Mouse (Mus musculus): ENCODE measurements around the gene Apip. TPM values are rescaled to one million over a fixed set of nuclear protein-coding genes. Genes with fewer than 3 reads are reported as not detected.

Apip gene
- 65.9 and 74.8 TPM in 2 replicates for polyA plus RNA-seq (2016; fragmentation: Nextera tagmentation; extraction: Ambion mirVana)

GRCm38 (mm10) chr2:103073219-103073982, at the start of gene Apip, which contains the start of gene Pdhx:
TSS of gene Apip (plus strand) at chr2:103073675.
TSS of gene Pdhx (minus strand) at chr2:103073513.
- DNase-seq (ENCODE audit: low spot score), result peak; percentile 100
- H3K4me1 ChIP-seq, result peaks cover 20% of the 10 kb centered on the region
- peak within 1 kb of the TSS; percentile 88 for H3K4me3 ChIP-seq
- WGBS, result under 1% methylated on average over 55 of the region's 55 CpGs
- H3K9me3 ChIP-seq, result 0 out of 2 replicates have a peak, but pooled peaks cover 3% of the 10 kb centered on the region
- H3K27ac ChIP-seq (replicated peaks), result peak within 1 kb of the TSS; percentile 93
- H3K36me3 ChIP-seq (replicated peaks), result peaks cover 3% of the 10 kb centered on the region
- H3K27me3 ChIP-seq (replicated peaks; ENCODE audit: low read depth, poor library complexity, severe bottlenecking), result no peaks in the 10 kb centered on the region

- no peaks in the 10 kb centered on the region for H3K27me3 ChIP-seq (replicated peaks; ENCODE audit: low read depth, poor library complexity, severe bottlenecking)
- H3K36me3 ChIP-seq (replicated peaks), result peaks cover 37% of the 10 kb centered on the region
- H3K4me3 ChIP-seq, result no peak overlapping the region
- 87% methylated on average over 4 of the region's 4 CpGs for WGBS
- DNase-seq (ENCODE audit: low spot score), result no peak
- no peak overlapping the region for H3K27ac ChIP-seq (replicated peaks)
- H3K4me1 ChIP-seq, result no peaks in the 10 kb centered on the region
- no peaks in the 10 kb centered on the region for H3K9me3 ChIP-seq
Observed at GRCm38 (mm10) chr2:103037831-103038230, 35.6 kb upstream of the Apip start.

GRCm38 (mm10) chr2:103040896-103041295, 32.6 kb upstream of the Apip start:
- no peak for DNase-seq (ENCODE audit: low spot score)
- Histone ChIP-seq H3K4me1 (no peaks in the 10 kb centered on the region), H3K36me3 (replicated peaks) (peaks cover 32% of the 10 kb centered on the region), H3K27ac (replicated peaks) (no peak overlapping the region), H3K27me3 (replicated peaks; ENCODE audit: low read depth, poor library complexity, severe bottlenecking) (no peaks in the 10 kb centered on the region), H3K9me3 (no peaks in the 10 kb centered on the region), H3K4me3 (no peak overlapping the region)
- WGBS, result 93% methylated on average over 8 of the region's 8 CpGs

- Histone ChIP-seq H3K27me3 (replicated peaks; ENCODE audit: low read depth, poor library complexity, severe bottlenecking) (no peaks in the 10 kb centered on the region), H3K27ac (replicated peaks) (no peak overlapping the region), H3K36me3 (replicated peaks) (peaks cover 17% of the 10 kb centered on the region), H3K4me3 (no peak overlapping the region), H3K4me1 (no peaks in the 10 kb centered on the region), H3K9me3 (no peaks in the 10 kb centered on the region)
- WGBS, result 87% methylated on average over 2 of the region's 2 CpGs
- no peak for DNase-seq (ENCODE audit: low spot score)
Observed at GRCm38 (mm10) chr2:103045286-103045685, 28.2 kb upstream of the Apip start.

GRCm38 (mm10) chr2:103051937-103052893, 21.3 kb upstream of the Apip start:
- no peaks in the 10 kb centered on the region for H3K27me3 ChIP-seq (replicated peaks; ENCODE audit: low read depth, poor library complexity, severe bottlenecking)
- peaks cover 11% of the 10 kb centered on the region; the same call in 1 of the 2 replicates for H3K36me3 ChIP-seq (replicated peaks)
- no peak overlapping the region for H3K27ac ChIP-seq (replicated peaks)
- H3K4me1 ChIP-seq, result no peaks in the 10 kb centered on the region
- 90% methylated on average over 19 of the region's 19 CpGs for WGBS
- no peak overlapping the region for H3K4me3 ChIP-seq
- DNase-seq (ENCODE audit: low spot score), result no peak
- H3K9me3 ChIP-seq, result no peaks in the 10 kb centered on the region

GRCm38 (mm10) chr2:103055820-103056219, 17.7 kb upstream of the Apip start:
- peaks cover 14% of the 10 kb centered on the region for H3K36me3 ChIP-seq (replicated peaks)
- WGBS, result 94% methylated on average over 6 of the region's 6 CpGs
- no peaks in the 10 kb centered on the region for H3K27me3 ChIP-seq (replicated peaks; ENCODE audit: low read depth, poor library complexity, severe bottlenecking)
- no peaks in the 10 kb centered on the region for H3K4me1 ChIP-seq
- no peak for DNase-seq (ENCODE audit: low spot score)
- H3K4me3 ChIP-seq, result no peak overlapping the region
- no peaks in the 10 kb centered on the region for H3K9me3 ChIP-seq
- no peak overlapping the region for H3K27ac ChIP-seq (replicated peaks)

GRCm38 (mm10) chr2:103058266-103058665, 15.2 kb upstream of the Apip start:
- WGBS, result 92% methylated on average over 3 of the region's 3 CpGs
- Histone ChIP-seq H3K27me3 (replicated peaks; ENCODE audit: low read depth, poor library complexity, severe bottlenecking) (no peaks in the 10 kb centered on the region), H3K36me3 (replicated peaks) (peaks cover 14% of the 10 kb centered on the region), H3K4me1 (peaks cover 6% of the 10 kb centered on the region), H3K27ac (replicated peaks) (no peak overlapping the region), H3K4me3 (no peak overlapping the region), H3K9me3 (no peaks in the 10 kb centered on the region)
- DNase-seq (ENCODE audit: low spot score), result no peak

- WGBS, result 53% methylated on average over 3 of the region's 3 CpGs
Observed at GRCm38 (mm10) chr2:103062865-103063264, 10.6 kb upstream of the Apip start.

GRCm38 (mm10) chr2:103066683-103067551, 6.6 kb upstream of the Apip start:
- DNase-seq (ENCODE audit: low spot score), result no peak
- H3K36me3 ChIP-seq (replicated peaks), result peaks cover 3% of the 10 kb centered on the region; the same call in 1 of the 2 replicates
- H3K27ac ChIP-seq (replicated peaks), result no peak overlapping the region
- no peak overlapping the region for H3K4me3 ChIP-seq
- 83% methylated on average over 8 of the region's 8 CpGs for WGBS
- no peaks in the 10 kb centered on the region for H3K27me3 ChIP-seq (replicated peaks; ENCODE audit: low read depth, poor library complexity, severe bottlenecking)
- no peaks in the 10 kb centered on the region for H3K9me3 ChIP-seq
- peaks cover 30% of the 10 kb centered on the region for H3K4me1 ChIP-seq

More at GRCm38 (mm10) chr2:103062865-103063264, 10.6 kb upstream of the Apip start:
- H3K36me3 ChIP-seq (replicated peaks), result no peaks in the 10 kb centered on the region; the same call in 1 of the 2 replicates
- peak; percentile 21 for DNase-seq (ENCODE audit: low spot score)
- H3K27me3 ChIP-seq (replicated peaks; ENCODE audit: low read depth, poor library complexity, severe bottlenecking), result no peaks in the 10 kb centered on the region
- no peak overlapping the region for H3K4me3 ChIP-seq
- peaks cover 24% of the 10 kb centered on the region for H3K4me1 ChIP-seq
- H3K9me3 ChIP-seq, result no peaks in the 10 kb centered on the region
- no peak overlapping the region for H3K27ac ChIP-seq (replicated peaks)

GRCm38 (mm10) chr2:103067552-103068207, 5.8 kb upstream of the Apip start:
- H3K36me3 ChIP-seq (replicated peaks), result peaks cover 3% of the 10 kb centered on the region; the same call in 1 of the 2 replicates
- no peak overlapping the region for H3K27ac ChIP-seq (replicated peaks)
- 89% methylated on average over 2 of the region's 2 CpGs for WGBS
- no peak overlapping the region for H3K4me3 ChIP-seq
- H3K9me3 ChIP-seq, result no peaks in the 10 kb centered on the region
- H3K4me1 ChIP-seq, result peaks cover 37% of the 10 kb centered on the region
- H3K27me3 ChIP-seq (replicated peaks; ENCODE audit: low read depth, poor library complexity, severe bottlenecking), result no peaks in the 10 kb centered on the region
- no peak for DNase-seq (ENCODE audit: low spot score)

GRCm38 (mm10) chr2:103068602-103069001, 4.9 kb upstream of the Apip start:
- WGBS, result 90% methylated on average over 1 of the region's 1 CpGs
- H3K9me3 ChIP-seq, result no peaks in the 10 kb centered on the region
- H3K27me3 ChIP-seq (replicated peaks; ENCODE audit: low read depth, poor library complexity, severe bottlenecking), result no peaks in the 10 kb centered on the region
- H3K4me1 ChIP-seq, result peaks cover 29% of the 10 kb centered on the region
- H3K36me3 ChIP-seq (replicated peaks), result peaks cover 3% of the 10 kb centered on the region; the same call in 1 of the 2 replicates
- H3K27ac ChIP-seq (replicated peaks), result no peak overlapping the region
- no peak overlapping the region for H3K4me3 ChIP-seq
- no peak for DNase-seq (ENCODE audit: low spot score)
